Mouse (Mus musculus): ENCODE data around the gene Ddx17. TPM values are rescaled to one million over a fixed set of nuclear protein-coding genes. Genes with fewer than 3 reads are reported as not detected.

The Ddx17 gene
- polyA plus RNA-seq, 1 experiment, result 14.2 TPM

DNA sequence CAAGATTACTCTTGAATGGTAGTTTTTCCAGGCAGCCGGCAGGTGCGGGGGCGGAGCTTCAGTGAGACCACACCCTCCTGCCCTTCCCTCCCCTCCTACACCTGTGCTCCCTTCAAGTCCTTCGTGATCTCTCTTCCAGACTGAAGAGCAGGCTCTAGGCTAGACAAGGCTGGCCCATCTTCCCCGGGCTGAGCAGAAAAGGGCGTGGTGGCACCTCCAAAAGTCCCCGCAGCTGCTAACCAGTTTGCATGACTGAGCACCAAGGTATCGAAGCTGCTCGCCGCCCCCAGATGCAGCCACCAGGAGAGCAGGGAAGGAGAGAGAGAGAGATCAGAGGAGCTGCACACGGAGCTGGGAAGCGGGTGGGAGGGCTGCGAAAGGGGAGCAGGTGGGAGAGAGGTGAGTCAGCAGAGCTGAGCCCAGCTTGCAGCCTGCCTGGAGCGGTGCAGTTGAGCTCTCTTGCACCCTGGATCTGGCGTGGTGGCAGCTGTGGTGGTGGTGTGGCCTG lies 65.3 kb downstream of the Ddx17 start:
- no peaks in the 10 kb centered on the region for H3K36me3 ChIP-seq (replicated peaks; ENCODE audit: low read length)
- H3K27me3 ChIP-seq (replicated peaks), result peaks cover 79% of the 10 kb centered on the region
- no peak overlapping the region for H3K4me3 ChIP-seq (replicated peaks)
- H3K9me3 ChIP-seq, result no peaks in the 10 kb centered on the region; the same call in 1 of the 2 replicates
- TF ChIP-seq FLI1 (IDR thresholded peaks at IDR 0.05; ENCODE audit: low read length) (no peak), GATA1 (IDR thresholded peaks at IDR 0.05; ENCODE audit: borderline replicate concordance, low read length) (no peak)
- H3K4me1 ChIP-seq, result peaks cover 5% of the 10 kb centered on the region; the same call in 1 of the 2 replicates

Other genes with a start within 250 kb of the Ddx17 start
- 26.0 and 37.7 TPM in 2 replicates for gene Pla2g6, start 218.4 kb downstream of the Ddx17 start, polyA plus RNA-seq (2012; ENCODE audit: insufficient read depth, low replicate concordance)
- 3.8 and 6.4 TPM in 2 replicates for gene Maff, start 200.1 kb downstream of the Ddx17 start, polyA plus RNA-seq (2012; ENCODE audit: insufficient read depth, low replicate concordance)
- gene Tmem184b, start 143.2 kb downstream of the Ddx17 start, polyA plus RNA-seq (2012; ENCODE audit: insufficient read depth, low replicate concordance), result 58.6 and 91.9 TPM in 2 replicates
- 77.4 and 115 TPM in 2 replicates for gene Csnk1e, start 91.2 kb downstream of the Ddx17 start, polyA plus RNA-seq (2012; ENCODE audit: insufficient read depth, low replicate concordance)
- gene Kcnj4, start 41.5 kb downstream of the Ddx17 start, polyA plus RNA-seq (2012; ENCODE audit: insufficient read depth, low replicate concordance), result not detected in 2 replicates
- not detected in 2 replicates for gene Kdelr3, start 30.3 kb downstream of the Ddx17 start, polyA plus RNA-seq (2012; ENCODE audit: insufficient read depth, low replicate concordance)
- not detected in 2 replicates for gene Dmc1, start 58.4 kb upstream of the Ddx17 start, polyA plus RNA-seq (2012; ENCODE audit: insufficient read depth, low replicate concordance)
- 0.38 and 2.9 TPM in 2 replicates for gene Fam227a, start 112.2 kb upstream of the Ddx17 start, polyA plus RNA-seq (2012; ENCODE audit: insufficient read depth, low replicate concordance)
- gene Cby1, start 112.5 kb upstream of the Ddx17 start, polyA plus RNA-seq (2012; ENCODE audit: insufficient read depth, low replicate concordance), result 122 and 127 TPM in 2 replicates
- gene Tomm22, start 124.1 kb upstream of the Ddx17 start, polyA plus RNA-seq (2012; ENCODE audit: insufficient read depth, low replicate concordance), result 60.9 and 120 TPM in 2 replicates
- gene Josd1, start 141.2 kb upstream of the Ddx17 start, polyA plus RNA-seq (2012; ENCODE audit: insufficient read depth, low replicate concordance), result 5.4 and 16.7 TPM in 2 replicates
- 42.4 and 70.4 TPM in 2 replicates for gene Gtpbp1, start 144.1 kb upstream of the Ddx17 start, polyA plus RNA-seq (2012; ENCODE audit: insufficient read depth, low replicate concordance)
- 27.2 and 34.9 TPM in 2 replicates for gene Sun2, start 195.8 kb upstream of the Ddx17 start, polyA plus RNA-seq (2012; ENCODE audit: insufficient read depth, low replicate concordance)
- 23.4 and 30.0 TPM in 2 replicates for gene Dnal4, start 231.1 kb upstream of the Ddx17 start, polyA plus RNA-seq (2012; ENCODE audit: insufficient read depth, low replicate concordance)

Measured in megakaryocyte, embryonic 14.5 days (primary cell).